Mouse (Mus musculus) intestine, embryonic 16.5 days (tissue): ENCODE results near the gene Ell. TPM values are rescaled to one million over a fixed set of nuclear protein-coding genes. Genes with fewer than 3 reads are reported as not detected.
A peak's percentile ranks its signal among the peaks of the same experiment; 100 is the strongest.

Experiments
- ATAC-seq: fragments of 200-750 bp; cut with Nextera tagmentation; 2 replicates; pipeline ENCODE4 v1.8.0; 2017; ENCODE audit warnings: moderate TSS enrichment, moderate library complexity
- H3K27ac ChIP-seq: fragments of 300-500 bp; sonication (generic); 2 replicates; pipeline ENCODE4 v1.5.1; 2014; ENCODE audit warnings: mild to moderate bottlenecking, low read length
- H3K27me3 ChIP-seq: fragments of 300-500 bp; sonication (generic); replicated peaks from 2 replicates; pipeline ENCODE4 v1.6.1; 2014; ENCODE audit warnings: low read length, control low read depth, mixed read lengths; ENCODE audit not compliant: control insufficient read depth, insufficient read depth
- H3K36me3 ChIP-seq: fragments of 300-500 bp; sonication (generic); 2 replicates; pipeline ENCODE4 v1.6.1; 2014; ENCODE audit warnings: low read length, control low read depth; ENCODE audit not compliant: control insufficient read depth, insufficient read depth
- H3K4me1 ChIP-seq: fragments of 300-500 bp; sonication (generic); 2 replicates; pipeline ENCODE4 v1.6.1; 2014; ENCODE audit warnings: low read length, control low read depth, mixed read lengths; ENCODE audit not compliant: control insufficient read depth, insufficient read depth
- H3K4me2 ChIP-seq: fragments of 300-500 bp; sonication (generic); 2 replicates; pipeline ENCODE4 v1.6.1; 2014; ENCODE audit warnings: low read depth, low read length, control low read depth
- H3K4me3 ChIP-seq: fragments of 300-500 bp; sonication (generic); 2 replicates; pipeline ENCODE4 v1.5.1; 2014; ENCODE audit warnings: mild to moderate bottlenecking, low read length
- H3K9ac ChIP-seq: fragments of 300-500 bp; sonication (generic); 2 replicates; pipeline ENCODE4 v1.6.1; 2014; ENCODE audit warnings: low read depth, low read length
- H3K9me3 ChIP-seq: fragments of 300-500 bp; sonication (generic); 2 replicates; pipeline ENCODE4 v1.6.1; 2016; ENCODE audit warnings: low read length, control low read depth; ENCODE audit not compliant: control insufficient read depth
- WGBS: fragments of 180-500 bp; shearing (Covaris S2); extraction: QIAGEN DNeasy Blood & Tissue Kit; methylation state at CpG from one replicate; pipeline ENCODE4 v1.1.7; 2014; 5-methylcytosine and 5-hydroxymethylcytosine counted together
- polyA plus RNA-seq: library from polyadenylated mRNA; unstranded; fragments of >200 nt; fragmentation: Nextera tagmentation; extraction: Ambion mirVana; gene quantifications from 2 replicates; pipeline ENCODE4 v1.2.1, GENCODE M21; 2015

Gene Ell
- polyA plus RNA-seq, 1 experiment from 2014 or later = 16.6 TPM

DNA sequence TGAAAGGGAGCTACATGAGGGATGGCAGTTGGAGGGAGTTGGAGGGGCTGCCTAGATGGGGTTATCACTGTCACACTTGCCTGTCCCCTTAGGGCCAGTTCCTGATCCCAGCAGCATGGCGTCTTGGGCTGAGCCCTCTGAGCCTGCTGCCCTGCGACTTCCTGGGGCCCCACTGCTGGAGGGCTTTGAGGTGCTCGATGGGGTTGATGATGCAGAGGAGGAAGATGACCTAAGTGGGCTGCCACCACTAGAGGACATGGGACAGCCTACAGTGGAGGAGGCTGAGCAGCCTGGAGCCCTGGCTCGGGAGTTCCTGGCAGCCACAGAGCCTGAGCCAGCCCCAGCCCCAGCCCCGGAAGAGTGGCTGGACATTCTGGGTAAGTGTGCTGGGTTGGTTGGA is 10.0 kb upstream of the Ell start:
- H3K27me3 ChIP-seq = no peaks in the 10 kb centered on the region
- no peaks in the 10 kb centered on the region for H3K9me3 ChIP-seq
- peaks cover 20% of the 10 kb centered on the region for H3K36me3 ChIP-seq
- H3K27ac ChIP-seq = no peak overlapping the region
- 79% methylated on average over 5 of the region's 5 CpGs for WGBS
- no peak overlapping the region for H3K4me3 ChIP-seq
- ATAC-seq = no peak
- peaks cover 13% of the 10 kb centered on the region for H3K4me1 ChIP-seq
- 0 out of 2 replicates have a peak overlapping the region, but pooled peaks have one; percentile 3 for H3K4me2 ChIP-seq
- H3K9ac ChIP-seq = peak overlapping the region; percentile 45; the same call in 1 of the 2 replicates

DNA sequence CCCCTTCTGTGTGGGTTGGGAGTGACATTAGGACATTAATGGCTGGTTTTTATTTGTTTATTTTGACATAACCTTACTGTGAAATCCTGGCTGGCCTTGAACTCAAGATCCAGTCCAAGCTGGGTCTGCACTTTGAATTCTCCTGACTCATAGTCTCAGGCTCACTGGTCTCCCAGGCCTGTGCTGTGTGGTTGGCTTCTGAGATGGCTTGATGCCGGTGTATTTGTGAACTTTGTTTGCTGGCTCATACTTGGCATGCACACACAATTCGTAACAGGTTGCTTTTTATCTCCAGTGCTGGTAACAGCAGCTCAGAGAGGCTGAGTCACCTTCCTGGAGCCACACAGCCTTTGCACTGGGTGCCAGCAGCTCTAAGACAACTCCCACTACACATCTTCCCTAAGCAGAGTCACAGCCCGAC is 9.5 kb upstream of the Ell start:
- Histone ChIP-seq H3K4me1 (peaks cover 13% of the 10 kb centered on the region), H3K27me3 (no peaks in the 10 kb centered on the region), H3K4me3 (no peak overlapping the region), H3K9me3 (no peaks in the 10 kb centered on the region), H3K4me2 (no peak overlapping the region), H3K36me3 (peaks cover 21% of the 10 kb centered on the region), H3K27ac (no peak overlapping the region), H3K9ac (no peak overlapping the region)
- WGBS = 96% methylated on average over 3 of the region's 3 CpGs
- no peak for ATAC-seq

DNA sequence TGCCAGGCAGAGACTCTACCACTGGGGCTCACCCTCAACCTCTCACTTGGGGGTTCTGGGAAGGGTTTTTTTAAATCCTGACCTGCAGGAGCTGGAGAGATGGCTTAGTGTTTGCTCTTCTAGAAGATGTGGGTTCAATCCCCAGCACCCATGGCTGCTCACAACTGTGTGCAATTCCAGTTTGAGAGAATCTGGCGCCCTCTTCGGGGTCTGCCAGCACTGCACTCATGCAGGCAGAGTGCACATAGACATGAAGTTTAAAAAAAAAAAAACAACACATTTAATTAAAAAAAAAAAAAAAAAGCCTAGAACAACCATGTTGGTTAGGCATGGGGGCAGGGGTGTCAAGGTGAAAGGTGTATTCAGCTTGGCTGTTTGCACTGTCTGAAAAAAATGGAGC is 8.9 kb upstream of the Ell start:
- Histone ChIP-seq H3K36me3 (peaks cover 21% of the 10 kb centered on the region), H3K4me1 (peaks cover 13% of the 10 kb centered on the region), H3K9me3 (no peaks in the 10 kb centered on the region), H3K4me2 (no peak overlapping the region), H3K27ac (no peak overlapping the region), H3K4me3 (no peak overlapping the region), H3K27me3 (no peaks in the 10 kb centered on the region), H3K9ac (no peak overlapping the region)
- no peak for ATAC-seq
- 97% methylated on average over 2 of the region's 2 CpGs for WGBS

DNA sequence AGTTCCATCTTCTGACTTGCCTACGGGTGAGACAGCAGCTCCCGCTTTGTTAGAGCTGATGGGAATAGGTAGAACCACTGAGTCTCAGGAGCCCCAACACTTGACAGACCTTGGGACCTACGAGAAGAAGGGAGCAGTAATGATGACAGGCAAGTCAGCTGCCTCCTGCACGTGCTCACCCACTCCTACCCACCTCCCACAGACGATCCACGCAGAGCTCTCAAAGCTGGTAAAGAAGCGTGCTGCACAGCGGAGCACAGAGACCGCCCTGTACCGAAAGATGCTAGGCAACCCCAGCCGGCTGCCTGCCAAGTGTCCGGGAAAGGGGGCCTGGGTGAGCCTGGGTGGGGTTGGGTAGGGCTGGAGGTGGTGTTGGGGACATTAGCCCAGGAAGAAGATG is 5.0 kb upstream of the Ell start:
- peaks cover 12% of the 10 kb centered on the region for H3K4me1 ChIP-seq
- 93% methylated on average over 12 of the region's 12 CpGs for WGBS
- peaks cover 29% of the 10 kb centered on the region for H3K36me3 ChIP-seq
- H3K27me3 ChIP-seq = no peaks in the 10 kb centered on the region
- no peak overlapping the region for H3K4me3 ChIP-seq
- H3K9me3 ChIP-seq = no peaks in the 10 kb centered on the region
- no peak overlapping the region for H3K27ac ChIP-seq
- H3K4me2 ChIP-seq = no peak overlapping the region
- H3K9ac ChIP-seq = no peak overlapping the region
- ATAC-seq = no peak

DNA sequence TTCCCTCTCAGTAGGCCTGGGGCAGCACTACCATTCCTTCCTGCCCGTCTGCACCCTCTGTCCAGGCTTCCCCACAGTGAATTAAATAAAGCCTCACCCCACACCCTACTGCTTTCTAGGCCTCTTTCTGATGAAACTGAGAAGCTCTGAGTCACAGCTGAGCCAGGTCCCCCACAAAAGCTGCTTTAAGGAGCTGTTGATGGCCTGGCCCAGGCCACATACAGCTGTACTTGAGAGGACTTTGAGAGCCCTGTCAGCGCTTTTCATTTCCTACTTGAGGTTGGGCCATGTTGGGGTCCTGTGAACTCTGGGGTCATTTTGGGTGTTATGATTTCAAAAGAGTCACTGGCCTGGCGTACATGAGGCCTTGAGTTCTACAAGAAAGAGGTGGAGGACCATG is 4.0 kb upstream of the Ell start:
- no peak overlapping the region for H3K9ac ChIP-seq
- no peak for ATAC-seq
- no peak overlapping the region for H3K27ac ChIP-seq
- no peak overlapping the region for H3K4me3 ChIP-seq
- no peaks in the 10 kb centered on the region for H3K27me3 ChIP-seq
- WGBS = 91% methylated on average over 3 of the region's 3 CpGs
- H3K4me2 ChIP-seq = no peak overlapping the region
- H3K9me3 ChIP-seq = no peaks in the 10 kb centered on the region
- peaks cover 8% of the 10 kb centered on the region for H3K4me1 ChIP-seq
- peaks cover 25% of the 10 kb centered on the region for H3K36me3 ChIP-seq

DNA sequence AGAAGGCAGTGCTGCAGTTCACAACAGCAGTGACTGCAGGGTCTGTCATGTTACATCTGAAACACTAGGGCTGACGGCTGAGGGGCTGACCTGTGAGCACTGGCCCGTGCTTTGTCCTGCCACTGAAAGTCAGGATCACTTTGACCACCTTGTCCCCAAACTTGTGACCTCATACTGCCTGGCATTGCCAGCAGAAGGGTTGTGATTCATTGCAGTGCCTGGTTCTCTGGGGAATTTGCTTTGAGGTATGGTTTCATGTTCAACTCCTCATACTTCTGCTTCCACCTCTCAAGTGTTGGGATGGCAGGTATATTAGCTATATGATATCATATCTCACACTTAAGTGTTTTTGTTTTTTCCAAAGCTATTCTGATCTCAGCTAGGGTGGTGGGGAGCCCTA is 3.6 kb upstream of the Ell start:
- H3K9ac ChIP-seq = no peak overlapping the region
- no peak for ATAC-seq
- peaks cover 23% of the 10 kb centered on the region for H3K36me3 ChIP-seq
- no peak overlapping the region for H3K27ac ChIP-seq
- no peaks in the 10 kb centered on the region for H3K27me3 ChIP-seq
- H3K4me1 ChIP-seq = peaks cover 13% of the 10 kb centered on the region
- H3K4me2 ChIP-seq = no peak overlapping the region
- no peaks in the 10 kb centered on the region for H3K9me3 ChIP-seq
- 91% methylated on average over 2 of the region's 2 CpGs for WGBS
- H3K4me3 ChIP-seq = no peak overlapping the region

DNA sequence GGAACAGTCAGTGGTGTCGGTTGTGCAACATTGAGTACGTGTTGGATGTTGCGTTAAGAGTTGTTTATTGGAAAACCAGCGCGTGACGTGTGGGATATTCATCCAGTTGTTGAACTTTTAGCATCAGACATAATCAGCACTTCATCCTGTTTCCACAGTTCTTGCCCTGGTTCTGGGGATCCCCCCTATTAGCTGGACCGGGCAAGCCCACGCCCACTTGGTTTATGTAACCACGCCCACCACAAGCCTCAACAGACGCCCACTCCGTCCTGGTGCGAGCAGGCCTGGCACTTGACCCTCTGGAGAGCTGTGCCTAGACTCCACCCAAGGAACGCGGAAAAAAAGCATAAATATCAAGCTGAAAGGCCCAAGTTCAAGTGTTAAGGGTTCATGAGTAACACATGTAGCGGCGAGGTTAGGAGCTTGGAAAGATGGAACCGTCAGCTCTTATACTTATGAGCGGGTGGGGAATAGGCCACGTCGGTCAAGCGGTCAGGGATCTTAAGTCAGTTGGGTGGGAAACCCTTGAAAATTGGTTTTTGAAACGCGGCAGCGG is 1.2 kb upstream of the Ell start:
- Histone ChIP-seq H3K27ac (peak overlapping the region; percentile 87), H3K4me1 (peaks cover 27% of the 10 kb centered on the region), H3K4me2 (peak overlapping the region; percentile 93), H3K4me3 (peak overlapping the region; percentile 83), H3K27me3 (no peaks in the 10 kb centered on the region), H3K9me3 (no peaks in the 10 kb centered on the region), H3K9ac (peak overlapping the region; percentile 71), H3K36me3 (peaks cover 11% of the 10 kb centered on the region)
- 10% methylated on average over 24 of the region's 24 CpGs for WGBS
- peak; percentile 26 for ATAC-seq

DNA sequence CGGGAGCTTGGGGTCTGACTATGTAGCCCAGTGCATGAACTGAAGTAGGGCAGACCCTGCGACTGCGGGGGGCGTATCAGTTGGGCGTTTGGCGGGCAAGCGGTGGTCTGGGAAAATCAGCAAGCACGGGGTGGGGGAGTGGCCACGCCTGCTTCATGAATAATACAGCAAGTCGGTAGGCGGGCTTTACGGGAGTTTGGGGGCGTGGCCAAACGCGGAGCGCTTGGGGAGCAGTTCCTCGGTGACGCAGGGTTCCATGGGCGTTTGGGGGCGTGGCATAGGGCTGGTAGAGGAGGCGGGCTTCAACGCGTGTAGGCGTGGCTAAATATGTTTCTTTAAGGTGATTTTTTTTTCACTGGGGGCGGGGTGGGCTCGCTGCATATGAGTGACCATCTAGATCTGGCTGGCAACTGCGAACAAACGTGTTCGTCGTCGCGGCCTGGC is 602 bp upstream of the Ell start:
- Histone ChIP-seq H3K4me2 (peak overlapping the region; percentile 93), H3K27me3 (no peaks in the 10 kb centered on the region), H3K4me1 (peaks cover 31% of the 10 kb centered on the region), H3K27ac (peak overlapping the region; percentile 95), H3K9ac (peak overlapping the region; percentile 71), H3K36me3 (peaks cover 11% of the 10 kb centered on the region), H3K4me3 (peak overlapping the region; percentile 83), H3K9me3 (no peaks in the 10 kb centered on the region)
- under 1% methylated on average over 32 of the region's 32 CpGs for WGBS
- ATAC-seq = peak; percentile 71

DNA sequence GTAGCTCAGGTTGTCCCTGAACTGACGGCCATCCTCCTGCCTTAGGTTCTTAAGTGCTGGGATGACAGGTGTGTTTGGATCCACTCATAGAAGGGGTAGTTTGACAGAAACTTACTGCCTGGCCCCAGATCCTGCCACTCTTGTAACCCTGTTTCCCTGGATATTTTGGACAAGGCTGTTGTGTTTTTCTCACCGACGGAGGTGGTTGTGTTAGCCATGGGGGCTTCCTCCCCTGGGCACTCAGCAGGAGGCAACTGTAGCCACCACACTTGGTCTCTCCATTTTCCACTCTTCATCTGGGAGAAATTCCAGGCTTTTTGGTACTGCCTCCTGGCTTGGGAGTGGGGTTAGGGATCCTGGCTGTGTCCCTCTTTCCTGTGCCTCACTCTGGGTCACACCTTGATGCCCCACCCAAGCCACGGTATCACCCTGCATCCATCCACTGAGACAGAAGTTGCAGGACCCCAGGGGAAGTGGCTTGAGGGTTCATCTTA is 803 bp downstream of the Ell start:
- H3K9me3 ChIP-seq = no peaks in the 10 kb centered on the region
- 8% methylated on average over 4 of the region's 4 CpGs for WGBS
- H3K4me3 ChIP-seq = peak overlapping the region; percentile 83
- H3K9ac ChIP-seq = peak overlapping the region; percentile 93
- no peak for ATAC-seq
- peaks cover 8% of the 10 kb centered on the region for H3K36me3 ChIP-seq
- H3K27me3 ChIP-seq = no peaks in the 10 kb centered on the region
- peak overlapping the region; percentile 95 for H3K27ac ChIP-seq
- peak overlapping the region; percentile 93 for H3K4me2 ChIP-seq
- H3K4me1 ChIP-seq = peaks cover 41% of the 10 kb centered on the region
